Mouse (Mus musculus): ENCODE data around the gene Gtf3c2.

- TF ChIP-seq CTCF (IDR thresholded peaks at IDR 0.05; ENCODE audit: low read depth, low read length): no peak
- no peak for TF ChIP-seq POLR2A (IDR thresholded peaks at IDR 0.05; ENCODE audit: borderline replicate concordance, low read depth, low read length)
Observed at GRCm38 (mm10) chr5:31200327-31200768, 20.4 kb upstream of the Gtf3c2 start.

Measured in bone marrow macrophage, adult 2 months (primary cell).